Mouse (Mus musculus) thymus, postnatal 4 days (tissue): ENCODE data around the gene Bmpr1a.

Experiments
- DNase-seq: peaks from one replicate; pipeline ENCODE4 v3.0.0; 2021

The Bmpr1a gene

DNA sequence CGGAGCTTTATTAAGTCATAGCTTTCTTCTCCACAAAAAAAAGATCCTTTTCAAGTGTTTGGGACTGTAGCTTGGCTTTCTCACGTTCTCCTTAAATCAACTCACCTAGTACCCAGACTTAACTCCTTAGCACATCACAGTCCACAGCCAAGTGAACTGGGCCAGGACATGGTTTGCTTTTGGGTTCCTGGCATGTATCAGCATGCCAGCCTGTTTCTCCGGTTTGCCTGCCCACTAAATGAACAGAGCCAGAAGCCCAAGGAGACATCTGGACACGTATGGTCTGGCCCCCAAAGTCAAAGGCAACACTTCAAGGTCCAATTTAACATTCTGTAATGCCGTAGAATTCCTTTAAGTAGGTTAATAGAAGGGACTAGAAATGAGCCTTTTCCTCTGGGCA is 1.2 kb upstream of the Bmpr1a start:
- no peak for DNase-seq

DNA sequence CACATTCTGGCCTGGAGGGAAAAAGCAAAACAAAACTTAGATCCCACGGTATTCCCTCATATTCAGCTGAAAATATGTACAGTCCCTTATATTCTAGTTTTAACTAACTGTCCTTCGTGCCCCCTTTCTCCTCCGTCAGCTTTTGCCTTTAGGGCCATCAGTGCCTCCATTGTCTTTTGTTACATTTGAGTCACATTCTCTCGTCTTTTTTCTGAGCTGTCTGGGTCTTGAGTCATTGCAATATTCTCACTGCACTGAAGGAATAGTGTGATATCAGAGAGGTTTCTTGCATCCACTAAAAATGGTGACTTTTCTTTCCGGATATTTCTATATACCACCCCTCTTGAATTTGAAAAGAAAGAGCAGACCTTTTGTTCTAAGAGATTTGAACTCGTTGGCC is 618 bp upstream of the Bmpr1a start:
- DNase-seq, result no peak

DNA sequence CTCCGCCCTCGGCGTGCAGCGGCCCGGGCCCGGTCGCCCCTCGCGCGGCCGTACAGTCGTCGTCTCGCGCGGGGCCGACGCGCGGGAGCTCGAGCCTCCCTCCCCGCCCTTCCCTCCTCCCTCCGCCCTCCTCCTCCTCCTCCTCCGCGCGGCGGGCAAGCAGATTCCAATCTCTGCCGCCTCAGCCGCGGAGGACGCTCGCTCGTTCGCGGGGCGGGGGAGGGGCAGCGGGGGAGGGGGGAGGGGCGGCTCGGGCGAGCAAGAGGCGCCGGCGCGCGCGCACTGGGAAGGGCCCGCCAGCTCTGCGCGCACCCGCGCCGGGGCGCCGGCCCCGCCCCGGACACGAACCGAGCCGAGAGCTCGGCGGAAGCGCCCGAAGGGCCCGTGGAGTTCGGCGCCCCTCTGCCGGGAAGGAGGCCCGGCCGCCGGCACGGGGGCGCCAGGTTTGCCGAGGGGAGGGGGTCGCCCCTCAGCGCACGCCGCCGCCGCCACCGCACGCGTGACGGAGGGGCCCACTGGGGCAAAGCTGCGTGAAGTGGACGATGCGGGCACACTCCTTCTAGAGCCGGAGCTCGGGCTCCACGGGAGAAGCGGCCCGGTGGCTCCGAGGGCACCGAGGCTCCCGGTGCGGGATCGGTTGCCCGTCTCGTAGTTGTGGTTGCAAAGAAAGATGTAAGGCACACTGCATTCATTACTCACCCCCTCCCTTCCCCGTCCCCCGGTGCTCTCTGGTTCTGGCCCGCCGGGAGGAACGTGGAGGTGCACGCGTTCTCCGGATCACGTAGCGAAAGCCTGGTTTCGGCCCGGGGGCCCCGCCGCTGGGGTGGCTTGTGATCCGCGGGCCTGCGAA is 441 bp downstream of the Bmpr1a start:
- DNase-seq, result peak; percentile 92

DNA sequence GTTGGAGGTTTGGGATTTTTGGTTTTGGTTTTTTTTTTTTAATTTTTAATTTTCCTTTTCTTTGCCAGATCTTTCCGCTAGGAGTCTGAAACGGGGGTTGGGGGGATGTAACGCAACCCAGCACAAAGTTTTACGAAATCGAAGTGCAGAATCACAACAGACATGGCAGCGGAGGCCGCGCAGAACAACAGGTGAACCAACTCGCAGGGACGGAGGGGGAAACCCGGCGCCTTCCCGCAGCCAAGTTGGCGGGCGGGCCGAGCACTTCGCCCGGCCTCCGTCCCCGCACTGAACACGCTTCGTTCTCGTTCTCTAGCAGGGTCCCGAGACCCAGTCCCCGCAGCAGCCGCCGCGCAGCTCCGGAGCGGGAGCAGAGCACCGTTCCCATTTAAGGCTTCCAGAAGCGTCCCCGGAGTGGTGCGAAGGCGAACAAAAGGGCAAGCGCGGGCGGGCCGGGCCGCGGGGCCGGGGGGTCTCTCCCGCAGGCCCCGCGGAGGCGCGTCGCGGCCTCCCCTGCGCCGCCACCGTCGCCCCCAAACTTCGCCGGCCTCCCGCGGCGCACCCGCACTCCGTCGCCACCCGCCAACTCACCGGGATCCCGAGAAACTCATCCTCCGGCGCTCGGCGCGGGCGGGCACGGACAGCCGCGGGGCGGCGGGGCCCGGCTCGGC is 1.2 kb downstream of the Bmpr1a start:
- peak; percentile 67 for DNase-seq

DNA sequence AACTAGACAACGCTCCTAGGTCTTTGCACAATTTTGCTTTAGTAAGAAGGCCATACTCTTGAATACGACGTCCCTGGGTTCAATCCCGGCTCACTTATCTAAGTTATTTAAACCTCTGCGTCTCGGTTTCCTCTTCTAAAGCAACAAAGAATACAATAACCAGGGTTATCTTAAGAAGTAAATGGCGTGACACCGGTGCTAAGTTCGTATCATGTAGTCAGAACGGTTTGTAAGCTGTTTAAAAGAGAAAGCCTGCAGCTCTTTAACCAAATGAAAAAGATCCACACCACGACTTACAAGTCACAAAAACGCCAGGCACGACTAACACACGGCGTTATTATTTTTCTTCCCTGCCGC is 1.7 kb downstream of the Bmpr1a start:
- DNase-seq, result peak; percentile 9

DNA sequence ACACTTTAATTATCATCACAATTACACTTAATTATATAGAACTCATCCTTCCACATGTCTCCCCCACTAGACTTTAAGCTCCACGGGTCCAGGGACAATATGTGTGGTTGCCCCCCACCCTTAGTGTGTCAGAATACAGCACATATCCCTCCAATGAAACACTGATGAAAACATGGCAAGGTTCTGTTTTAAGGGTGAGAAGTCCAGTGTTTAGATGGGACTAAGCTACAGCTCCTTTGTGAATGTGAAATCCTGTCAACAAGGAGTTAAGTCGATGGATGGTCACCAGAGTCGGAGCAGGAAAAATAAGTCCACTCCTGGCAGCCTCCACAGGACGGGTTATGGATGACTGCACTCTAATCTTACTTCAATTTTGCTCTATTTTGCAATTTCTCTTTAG is 2.8 kb downstream of the Bmpr1a start:
- no peak for DNase-seq

DNA sequence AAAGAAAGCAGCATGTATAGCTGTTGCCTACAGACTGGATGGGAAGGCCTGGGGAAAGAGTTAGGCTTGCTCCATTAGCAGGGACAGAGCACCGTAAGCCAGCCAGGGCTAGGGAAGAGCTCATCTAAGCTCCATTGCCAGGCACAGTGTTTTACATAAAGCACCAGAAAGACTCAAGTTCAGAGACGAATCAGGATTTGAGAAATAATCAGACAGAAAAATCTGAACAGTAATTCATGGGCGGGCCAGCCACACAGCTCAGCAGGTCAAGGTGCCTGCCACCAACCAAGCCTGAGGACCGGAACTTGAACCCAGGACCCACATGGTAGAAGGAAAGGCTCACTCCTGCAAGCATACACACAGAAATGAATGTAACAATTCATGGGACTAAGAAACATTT is 3.5 kb downstream of the Bmpr1a start:
- DNase-seq, result no peak

DNA sequence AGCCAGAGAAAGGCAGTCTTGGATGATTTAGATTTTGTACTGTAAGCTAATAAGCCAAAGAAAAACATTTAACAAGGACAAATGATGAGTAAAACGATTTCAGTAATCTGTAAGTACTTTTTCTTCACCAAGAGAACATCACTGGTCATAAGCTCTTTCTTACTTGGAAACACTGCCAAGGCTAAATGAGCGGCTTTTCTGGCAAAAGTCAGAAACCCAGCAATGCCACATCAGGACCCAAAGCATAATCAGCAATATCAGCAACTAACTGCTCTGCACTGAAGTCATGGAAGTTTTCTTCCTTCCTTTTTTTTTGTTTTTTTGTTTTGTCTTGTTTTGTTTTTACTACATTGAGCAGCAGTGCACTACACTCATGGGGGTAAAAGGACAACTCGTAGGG is 5.8 kb downstream of the Bmpr1a start:
- no peak for DNase-seq

DNA sequence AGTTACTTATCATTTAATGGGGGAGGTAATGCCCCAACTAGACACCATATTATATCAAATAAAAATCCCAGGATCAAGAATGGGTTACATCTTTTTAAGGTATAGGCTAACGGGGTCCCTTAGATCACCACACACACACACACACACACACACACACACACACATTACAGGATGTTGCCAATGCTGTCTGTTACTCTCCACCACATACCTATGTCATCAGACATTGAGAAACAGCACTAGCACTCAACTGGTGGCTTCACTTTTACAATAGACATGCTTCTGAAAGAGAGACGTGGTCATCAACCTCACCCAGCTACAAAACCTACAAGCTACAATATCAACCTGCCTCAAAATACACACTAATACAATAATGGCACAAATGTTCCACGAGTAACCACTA is 9.5 kb downstream of the Bmpr1a start:
- no peak for DNase-seq

DNA sequence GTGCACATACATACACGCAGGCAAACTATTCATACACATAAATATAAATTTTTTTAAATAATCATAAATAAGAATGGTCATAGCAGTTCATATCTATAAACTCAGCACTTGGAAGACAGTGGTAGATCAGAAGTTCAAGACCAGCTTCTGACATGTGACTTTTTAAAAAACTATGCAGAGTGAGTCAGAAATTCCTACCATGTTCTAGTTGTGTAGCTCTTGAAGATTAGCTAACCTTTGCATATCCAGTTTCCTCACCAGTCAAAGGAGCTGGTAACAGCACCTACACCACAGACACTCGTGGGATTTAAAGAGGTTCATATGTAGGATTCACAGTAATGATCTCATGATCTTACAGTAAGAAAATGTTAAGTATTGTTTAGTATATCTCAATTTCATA is 10.5 kb downstream of the Bmpr1a start:
- no peak for DNase-seq

DNA sequence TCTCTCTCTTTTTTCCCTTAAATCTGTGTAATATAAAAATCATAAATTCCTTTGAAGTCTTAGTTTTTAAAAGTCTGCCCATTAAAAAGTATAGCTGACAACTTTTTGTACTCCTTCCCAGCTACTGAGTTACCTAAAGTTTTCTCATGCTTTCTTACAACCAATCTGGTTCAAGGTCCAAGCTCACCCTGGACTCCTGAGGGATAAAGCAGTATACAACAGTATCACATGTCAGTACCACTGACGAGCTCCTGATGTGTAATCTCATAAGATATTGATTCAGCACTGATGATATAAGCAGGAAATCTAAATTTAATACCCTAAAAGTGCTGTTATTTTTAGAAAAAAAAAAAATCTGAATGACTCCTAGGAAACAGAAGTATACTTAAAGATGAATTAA is 12.2 kb downstream of the Bmpr1a start:
- no peak for DNase-seq

DNA sequence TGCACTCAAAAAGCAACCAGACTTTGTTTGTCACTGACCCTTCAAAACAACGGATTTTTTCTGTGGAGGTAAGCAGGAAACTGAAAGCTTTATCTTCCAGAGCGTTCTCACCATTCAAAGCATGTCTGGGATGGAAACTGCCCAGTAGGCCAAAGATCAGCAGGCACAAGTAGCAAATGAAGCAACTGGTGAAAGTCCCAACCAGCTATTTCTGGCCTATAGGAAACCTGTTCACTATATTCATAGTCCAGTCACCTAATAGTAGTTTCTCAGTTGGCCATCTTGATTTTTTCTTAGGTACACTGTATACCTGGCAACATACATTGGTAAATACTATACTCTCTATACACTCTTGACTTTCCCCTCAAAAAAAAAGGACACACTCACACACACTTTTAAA is 13.2 kb downstream of the Bmpr1a start:
- DNase-seq, result no peak

DNA sequence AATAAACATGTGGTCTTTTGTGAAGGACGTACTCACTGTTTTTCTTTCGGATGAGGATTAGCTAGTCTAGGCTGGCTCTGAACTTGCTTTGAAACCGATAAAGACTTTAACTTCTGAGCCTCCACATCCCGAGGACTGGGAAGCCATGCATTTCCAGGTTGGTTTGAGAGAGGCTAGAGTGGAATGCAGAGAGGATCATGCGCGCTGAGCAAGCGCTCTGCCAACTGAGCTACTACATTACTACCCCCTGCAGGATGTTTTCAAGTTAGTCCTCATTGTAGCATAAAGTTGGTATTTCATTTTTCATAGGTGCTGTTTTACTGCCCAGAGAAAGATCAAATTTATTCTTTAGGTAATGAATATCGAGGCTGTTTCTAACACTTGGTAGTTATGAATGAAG is 17.0 kb downstream of the Bmpr1a start:
- DNase-seq, result no peak

DNA sequence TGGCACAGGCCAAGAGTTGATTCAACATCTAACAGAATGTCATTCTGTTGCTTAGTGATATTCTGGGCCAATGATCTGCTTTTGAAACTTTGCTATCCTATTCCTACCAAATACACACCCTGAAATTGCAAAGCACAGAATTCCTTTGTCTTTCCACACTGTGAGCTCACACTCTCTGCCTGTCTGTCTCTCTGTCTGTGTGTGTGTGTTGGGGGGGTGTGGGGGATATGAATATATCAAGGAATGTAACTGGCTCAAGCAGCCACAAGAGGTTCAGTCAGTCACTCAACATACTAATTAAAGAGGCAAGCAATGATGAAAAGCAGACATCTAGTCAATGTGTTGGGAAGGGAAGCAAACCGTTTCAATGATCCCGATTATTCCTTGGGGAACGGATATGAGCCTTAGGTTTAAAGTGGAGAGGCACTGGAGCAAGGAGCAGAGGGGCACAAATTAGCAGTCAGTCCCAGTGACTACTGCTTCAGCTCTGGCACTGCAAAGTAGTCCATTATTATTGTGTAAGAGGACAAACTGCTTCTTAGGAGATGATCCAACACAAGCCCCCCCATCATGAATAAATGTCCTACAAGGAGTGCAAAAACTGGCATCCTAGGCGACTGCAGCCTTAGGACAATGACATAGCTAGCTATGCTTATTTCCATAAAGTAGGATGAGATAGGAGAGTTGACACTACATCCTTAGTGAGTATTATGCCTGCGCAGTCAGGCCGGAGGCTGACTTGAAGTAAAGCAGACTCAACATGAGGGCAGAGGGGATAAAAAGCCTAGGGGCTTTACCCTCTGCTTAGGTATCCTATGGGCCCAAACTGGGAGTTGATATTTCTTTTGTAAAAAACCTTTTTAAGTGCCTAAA is 19.4 kb downstream of the Bmpr1a start:
- DNase-seq, result no peak

DNA sequence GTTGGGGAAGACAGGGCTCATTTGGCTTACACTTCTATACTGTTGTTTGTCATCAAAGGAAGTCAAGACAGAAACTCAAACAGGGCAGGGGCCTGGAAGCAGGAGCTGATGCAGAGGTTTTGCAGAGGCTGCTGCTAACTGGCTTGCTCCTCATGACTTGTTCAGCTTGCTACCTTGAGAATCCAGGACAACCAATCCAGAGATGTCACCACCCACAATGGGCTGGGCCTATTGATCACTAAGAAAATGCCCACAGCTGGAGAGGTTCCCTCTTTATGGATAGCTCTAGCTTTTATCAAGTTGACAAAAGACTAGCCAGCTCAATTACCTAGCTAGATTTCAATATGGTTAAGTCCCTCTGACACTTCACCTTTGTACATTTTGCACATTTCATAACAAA is 31.6 kb downstream of the Bmpr1a start:
- DNase-seq, result no peak

DNA sequence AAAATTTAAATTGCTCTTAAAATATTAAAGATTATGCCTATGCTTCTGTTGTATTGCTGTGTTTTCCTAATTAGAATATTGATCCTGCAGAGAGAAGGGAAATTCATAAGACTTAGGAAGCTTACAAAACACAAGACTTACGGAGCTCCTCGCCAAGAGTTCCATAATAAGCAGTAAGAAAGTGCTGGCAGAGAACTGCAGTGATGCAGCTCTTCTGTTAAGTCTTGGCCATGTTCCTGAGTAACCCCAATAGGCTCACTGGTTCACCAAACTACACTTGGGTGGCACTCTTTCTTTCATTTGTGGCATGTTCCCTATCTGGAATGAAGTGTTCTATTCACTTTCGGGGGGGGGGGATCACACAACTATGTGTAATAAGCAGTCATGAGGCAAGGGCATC is 36.9 kb downstream of the Bmpr1a start:
- no peak for DNase-seq

DNA sequence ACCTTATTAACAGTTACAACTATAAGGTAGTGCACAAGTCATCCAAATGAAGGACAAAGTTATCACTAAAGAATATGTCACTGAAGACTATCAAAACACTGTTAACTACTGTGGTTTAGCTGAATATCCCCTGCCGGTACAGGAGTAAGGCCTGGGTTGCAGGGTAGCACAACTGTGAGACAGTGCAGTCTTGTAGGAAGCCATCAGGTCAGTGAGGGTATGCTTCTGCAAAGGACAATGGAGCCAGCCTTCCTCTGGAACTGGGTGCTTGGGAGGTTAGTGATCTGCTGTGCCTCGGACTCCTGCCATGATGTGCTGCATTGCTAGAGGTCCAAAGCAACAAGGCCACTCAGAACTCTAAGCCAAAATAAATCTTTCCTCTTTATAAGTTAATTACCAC is 43.8 kb downstream of the Bmpr1a start:
- no peak for DNase-seq

DNA sequence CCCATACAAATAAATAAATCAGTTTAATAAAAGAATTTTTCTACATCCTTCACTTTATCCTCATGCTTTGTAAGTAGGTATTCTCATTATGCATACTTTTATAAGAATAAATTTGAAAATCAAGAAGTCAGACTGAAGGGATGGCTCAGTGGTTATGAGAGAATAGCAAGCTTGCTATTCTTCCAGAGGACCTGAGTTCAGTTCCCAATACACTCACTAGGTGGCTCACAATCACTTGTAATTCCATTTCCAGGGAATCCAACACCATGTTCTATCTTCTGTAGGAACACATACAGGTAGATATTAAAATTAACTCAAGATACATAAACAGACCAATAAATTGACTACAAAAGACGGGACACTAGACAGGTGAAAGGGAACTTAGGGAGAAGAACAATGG is 44.3 kb downstream of the Bmpr1a start:
- peak; percentile 13 for DNase-seq

DNA sequence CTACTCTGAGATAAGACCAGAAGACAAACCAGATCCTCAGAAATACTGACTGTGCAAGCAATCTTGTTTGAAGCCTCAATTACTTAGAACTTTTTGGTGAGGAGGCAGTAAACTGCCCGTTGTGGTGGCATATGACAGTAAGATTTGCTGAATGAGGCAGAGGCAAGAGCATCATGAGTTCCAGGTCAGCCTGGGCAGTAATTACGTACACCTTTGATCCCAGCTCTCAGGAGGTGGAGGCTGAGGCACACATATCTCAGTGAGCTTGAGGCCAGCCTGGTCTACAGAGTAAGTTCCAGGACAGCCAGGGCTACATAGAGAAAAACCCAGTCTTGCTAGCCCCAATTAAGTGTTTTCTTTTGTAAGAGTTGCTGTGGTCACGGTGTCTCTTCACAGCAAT is 48.9 kb downstream of the Bmpr1a start:
- DNase-seq, result no peak

DNA sequence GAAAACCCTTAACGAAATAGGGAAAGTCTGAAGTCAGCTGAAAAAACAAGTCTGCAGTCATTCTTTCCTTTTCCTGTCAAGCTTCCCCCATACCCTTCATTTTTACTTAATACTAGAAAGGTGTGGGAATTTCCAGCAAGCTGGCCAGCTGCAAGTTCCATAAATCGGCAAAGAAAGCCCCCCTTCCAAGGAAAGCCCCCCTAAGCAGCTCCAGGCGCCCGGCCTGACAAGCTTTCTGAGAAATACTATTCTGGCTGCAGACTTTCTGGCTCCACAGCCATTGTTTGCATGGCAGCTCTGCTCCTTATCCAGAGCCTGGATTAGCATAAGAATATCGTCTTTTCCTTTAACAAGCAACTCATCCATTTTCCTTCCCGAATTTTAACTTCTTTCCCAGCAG is 49.5 kb downstream of the Bmpr1a start:
- no peak for DNase-seq

DNA sequence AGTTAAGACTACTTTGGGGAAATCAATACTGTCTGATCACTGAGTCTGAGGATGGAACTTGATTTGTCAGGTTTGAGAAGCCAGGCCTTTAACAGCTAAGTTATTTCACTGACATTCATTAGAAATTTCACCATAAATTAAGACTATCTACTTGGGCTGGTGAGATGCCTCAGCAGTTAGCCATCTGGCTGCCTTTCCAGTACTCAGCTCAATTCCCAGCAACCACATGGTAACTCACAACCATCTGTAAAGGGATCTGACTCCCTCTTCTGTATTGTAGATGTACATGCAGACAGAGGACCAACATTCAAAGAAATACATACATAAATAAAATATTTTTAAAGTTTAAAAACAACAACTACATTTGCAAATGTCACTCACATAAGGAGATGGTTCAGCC is 51.3 kb downstream of the Bmpr1a start:
- DNase-seq, result no peak

DNA sequence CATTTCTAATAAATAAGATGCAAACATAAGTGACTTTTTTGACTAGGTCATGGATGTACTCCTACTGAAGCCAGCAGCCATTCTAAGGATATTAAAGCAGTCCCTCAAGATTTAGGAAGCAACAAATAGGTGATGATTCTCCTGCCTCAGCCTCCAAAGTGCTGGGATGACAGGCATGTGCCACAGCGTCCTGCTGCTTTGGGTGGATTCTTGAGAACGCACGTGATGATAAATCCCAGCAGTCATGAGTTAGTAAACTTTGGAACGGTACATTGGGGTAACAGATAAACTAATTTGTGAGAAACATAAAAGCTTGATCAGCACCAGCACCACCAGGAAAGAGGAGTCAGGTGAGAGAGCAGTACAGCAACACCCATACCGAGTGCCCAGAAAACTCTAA is 52.7 kb downstream of the Bmpr1a start:
- DNase-seq, result no peak

DNA sequence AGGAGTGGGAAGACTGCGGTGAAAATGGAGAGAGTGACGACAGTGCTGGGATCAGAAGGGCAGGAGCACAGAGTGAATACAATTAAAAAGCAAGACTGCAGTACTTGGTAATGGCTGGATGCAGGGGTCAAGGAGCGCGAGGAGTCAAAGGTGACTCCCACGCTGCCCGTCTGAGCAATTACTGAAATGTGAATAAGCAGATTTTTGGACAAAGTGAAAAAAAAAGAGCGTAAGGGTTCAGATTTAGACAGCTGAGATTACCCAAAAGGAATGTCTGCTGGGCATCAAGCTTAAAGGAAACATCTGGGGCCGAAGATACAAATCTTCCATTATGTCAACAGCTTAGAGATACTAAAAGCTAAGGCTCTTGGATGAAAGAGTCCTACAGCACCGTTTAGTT is 53.3 kb downstream of the Bmpr1a start:
- no peak for DNase-seq

DNA sequence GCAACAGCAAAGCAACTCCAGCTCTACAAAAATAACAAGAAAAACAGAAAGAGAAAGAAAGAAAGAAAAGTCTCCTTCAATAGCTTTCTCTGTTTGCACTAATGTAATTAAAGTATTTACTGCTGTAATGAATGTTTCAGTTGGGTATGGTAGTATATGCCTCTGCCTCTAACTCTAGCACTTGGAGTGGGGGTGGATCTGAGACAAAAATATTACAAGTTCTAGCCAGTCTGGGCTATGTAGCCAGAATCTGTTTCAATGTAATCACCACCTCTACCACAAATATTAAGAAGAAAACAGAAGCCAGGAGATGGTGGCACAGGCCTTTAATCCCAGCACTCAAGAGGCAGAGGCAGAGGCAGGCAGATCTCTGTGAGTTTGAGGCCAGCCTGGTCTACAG is 54.7 kb downstream of the Bmpr1a start:
- no peak for DNase-seq
